Mouse (Mus musculus) embryonic facial prominence, embryonic 10.5 days (tissue): ENCODE data around the gene Rnase10. TPM values are rescaled to one million over a fixed set of nuclear protein-coding genes. Genes with fewer than 3 reads are reported as not detected.
"Not testable (repeated sequence)": the region's sequence is repeated elsewhere in the genome, so short reads cannot be mapped to it uniquely, and the experiment has no call there.

ENCODE experiments used
- DNase-seq: peaks from one replicate; pipeline ENCODE4 v3.0.0-alpha.2; 2017; ENCODE audit warnings: low spot score
- H3K27ac ChIP-seq: fragments of 300-500 bp; sonication (generic); replicated peaks from 2 replicates; pipeline ENCODE4 v1.5.1; 2016; ENCODE audit warnings: mild to moderate bottlenecking
- H3K27me3 ChIP-seq: fragments of 300-500 bp; sonication (generic); replicated peaks from 2 replicates; pipeline ENCODE4 v1.6.1; 2016; ENCODE audit warnings: low read depth, mild to moderate bottlenecking; ENCODE audit not compliant: poor library complexity, severe bottlenecking
- H3K36me3 ChIP-seq: fragments of 300-500 bp; sonication (generic); replicated peaks from 2 replicates; pipeline ENCODE4 v1.6.1; 2016; ENCODE audit warnings: mild to moderate bottlenecking, moderate library complexity
- H3K4me1 ChIP-seq: fragments of 300-500 bp; sonication (generic); 2 replicates; pipeline ENCODE4 v1.6.1; 2016
- H3K4me3 ChIP-seq: fragments of 300-500 bp; sonication (generic); 2 replicates; pipeline ENCODE4 v1.5.1; 2016; ENCODE audit warnings: mild to moderate bottlenecking, moderate library complexity
- H3K9me3 ChIP-seq: fragments of 300-500 bp; sonication (generic); 2 replicates; pipeline ENCODE4 v1.6.1; 2016; ENCODE audit warnings: mild to moderate bottlenecking
- WGBS: fragments of 180-500 bp; shearing (Covaris S2); methylation state at CpG from one replicate; pipeline ENCODE4 v1.1.7; 2016; 5-methylcytosine and 5-hydroxymethylcytosine counted together
- polyA plus RNA-seq: library from polyadenylated mRNA; unstranded; fragments of >200 nt; fragmentation: Nextera tagmentation; extraction: Ambion mirVana; gene quantifications from 2 replicates; pipeline ENCODE4 v1.2.1, GENCODE M21; 2016

The Rnase10 gene
- polyA plus RNA-seq, 1 experiment from 2014 or later: not detected

DNA sequence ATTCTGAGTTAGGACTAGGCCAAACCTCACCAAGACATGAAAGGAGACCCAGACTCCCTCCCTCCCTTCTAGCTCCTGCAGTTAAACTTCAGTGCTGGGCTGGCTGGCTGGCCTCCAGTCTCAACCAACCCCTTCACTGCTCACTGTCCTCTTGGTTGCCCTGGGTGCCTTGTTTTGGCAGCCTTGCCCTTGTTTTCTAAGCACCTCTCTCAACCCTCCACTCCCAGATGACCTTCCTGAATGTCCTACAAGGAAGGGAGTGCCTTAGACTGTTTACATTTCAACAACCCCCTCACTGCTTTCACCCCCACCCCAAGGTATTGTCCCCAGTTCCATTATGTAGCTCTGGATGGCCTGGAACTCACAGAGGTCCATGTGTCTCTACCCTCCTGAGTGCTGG is 27.9 kb upstream of the Rnase10 start:
- H3K4me3 ChIP-seq: no peak overlapping the region
- peaks cover 10% of the 10 kb centered on the region for H3K4me1 ChIP-seq
- H3K27me3 ChIP-seq: 0 out of 2 replicates have a peak, but pooled peaks cover 3% of the 10 kb centered on the region
- no peaks in the 10 kb centered on the region for H3K9me3 ChIP-seq
- no peaks in the 10 kb centered on the region for H3K36me3 ChIP-seq
- no peak overlapping the region for H3K27ac ChIP-seq
- no peak for DNase-seq

DNA sequence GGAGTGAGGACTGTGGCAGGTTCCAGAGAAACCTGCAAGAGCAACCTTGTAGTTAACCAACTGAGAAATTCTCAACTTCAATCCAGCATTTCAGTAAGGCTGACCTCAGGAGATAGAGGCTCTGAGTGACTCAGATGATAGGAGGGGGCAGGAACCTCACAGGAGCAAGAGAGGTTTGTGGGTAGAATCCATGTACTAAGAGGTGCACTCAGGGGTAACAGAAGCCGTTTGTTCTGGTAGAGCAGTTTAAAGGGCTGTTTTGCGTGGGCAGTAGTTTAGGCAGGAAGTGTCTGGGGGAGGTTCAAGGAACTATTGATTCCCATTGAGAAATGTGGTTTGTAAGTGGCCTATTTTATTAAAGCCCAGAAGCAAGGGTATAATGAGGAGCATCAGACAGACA is 26.3 kb upstream of the Rnase10 start:
- Histone ChIP-seq H3K4me3 (no peak overlapping the region), H3K27me3 (no peaks in the 10 kb centered on the region), H3K27ac (no peak overlapping the region), H3K9me3 (no peaks in the 10 kb centered on the region), H3K4me1 (peaks cover 9% of the 10 kb centered on the region), H3K36me3 (no peaks in the 10 kb centered on the region)
- no peak for DNase-seq
- 36% methylated on average over 2 of the region's 2 CpGs for WGBS

- H3K36me3 ChIP-seq: no peaks in the 10 kb centered on the region
- 83% methylated on average over 5 of the region's 5 CpGs for WGBS
- no peak overlapping the region for H3K27ac ChIP-seq
- no peaks in the 10 kb centered on the region for H3K27me3 ChIP-seq
- no peak overlapping the region for H3K4me3 ChIP-seq
- no peaks in the 10 kb centered on the region for H3K9me3 ChIP-seq
- no peak for DNase-seq
- peaks cover 2% of the 10 kb centered on the region for H3K4me1 ChIP-seq
These were observed 25.7 kb upstream of the Rnase10 start for GRCm38 (mm10) chr14:50981837-50982236.

DNA sequence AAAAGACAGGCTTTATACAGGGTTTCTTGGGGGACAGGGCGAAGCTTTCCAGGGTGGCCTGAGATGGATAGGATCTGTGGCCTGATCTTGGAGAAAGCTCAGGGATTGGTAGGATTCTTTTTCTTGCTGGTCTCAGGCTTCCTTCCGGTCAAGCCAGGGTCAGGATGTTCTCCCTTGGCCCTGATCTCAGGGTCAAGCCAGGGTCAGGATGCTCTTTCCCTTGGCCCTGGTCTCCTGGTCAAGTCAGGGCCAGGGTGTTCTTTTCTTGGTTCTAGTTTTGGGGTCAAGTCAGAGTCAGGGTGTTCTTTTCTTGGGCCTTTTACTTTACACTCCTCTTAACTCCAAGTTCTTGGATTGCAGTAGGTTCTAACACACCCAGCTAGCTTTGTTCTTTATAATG is 19.9 kb upstream of the Rnase10 start:
- Histone ChIP-seq H3K27ac (no peak overlapping the region), H3K27me3 (no peaks in the 10 kb centered on the region)
- no peak for DNase-seq

GRCm38 (mm10) chr14:50991037-50991436 is 16.5 kb upstream of the Rnase10 start:
- no peak for DNase-seq
- 90% methylated on average over 3 of the region's 3 CpGs for WGBS
- Histone ChIP-seq H3K4me1 (no peaks in the 10 kb centered on the region), H3K9me3 (no peaks in the 10 kb centered on the region), H3K27ac (no peak overlapping the region), H3K4me3 (no peak overlapping the region), H3K36me3 (no peaks in the 10 kb centered on the region), H3K27me3 (no peaks in the 10 kb centered on the region)

More for the DNA sequence above, 19.9 kb upstream of the Rnase10 start:
- no peaks in the 10 kb centered on the region for H3K36me3 ChIP-seq
- H3K9me3 ChIP-seq: no peaks in the 10 kb centered on the region
- H3K4me1 ChIP-seq: no peaks in the 10 kb centered on the region
- no peak overlapping the region for H3K4me3 ChIP-seq
- 83% methylated on average over 2 of the region's 2 CpGs for WGBS

DNA sequence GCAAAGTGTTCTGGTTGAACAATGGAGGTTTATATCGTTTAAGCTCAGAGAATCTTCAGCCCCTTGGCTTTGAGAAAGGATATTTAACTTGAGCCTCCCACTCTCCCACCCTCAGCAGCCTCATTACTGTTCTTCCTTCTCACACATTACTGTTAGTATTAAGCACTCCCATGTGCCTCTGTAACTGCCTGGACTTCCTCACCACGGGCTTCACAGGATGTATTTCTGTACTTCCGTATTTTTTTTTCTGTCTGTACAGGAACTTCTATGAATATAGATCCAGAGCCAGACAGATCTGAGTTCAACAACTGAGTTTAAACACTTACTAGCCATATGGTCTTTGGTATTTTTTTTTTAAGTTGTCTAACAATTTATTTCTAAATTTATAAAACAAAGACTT is 10.5 kb upstream of the Rnase10 start:
- H3K9me3 ChIP-seq: no peaks in the 10 kb centered on the region
- WGBS: 79% methylated on average over 3 of the region's 3 CpGs
- no peaks in the 10 kb centered on the region; the same call in 1 of the 2 replicates for H3K4me1 ChIP-seq
- H3K36me3 ChIP-seq: no peaks in the 10 kb centered on the region
- H3K4me3 ChIP-seq: no peak overlapping the region
- no peak overlapping the region for H3K27ac ChIP-seq
- no peak for DNase-seq
- H3K27me3 ChIP-seq: no peaks in the 10 kb centered on the region

DNA sequence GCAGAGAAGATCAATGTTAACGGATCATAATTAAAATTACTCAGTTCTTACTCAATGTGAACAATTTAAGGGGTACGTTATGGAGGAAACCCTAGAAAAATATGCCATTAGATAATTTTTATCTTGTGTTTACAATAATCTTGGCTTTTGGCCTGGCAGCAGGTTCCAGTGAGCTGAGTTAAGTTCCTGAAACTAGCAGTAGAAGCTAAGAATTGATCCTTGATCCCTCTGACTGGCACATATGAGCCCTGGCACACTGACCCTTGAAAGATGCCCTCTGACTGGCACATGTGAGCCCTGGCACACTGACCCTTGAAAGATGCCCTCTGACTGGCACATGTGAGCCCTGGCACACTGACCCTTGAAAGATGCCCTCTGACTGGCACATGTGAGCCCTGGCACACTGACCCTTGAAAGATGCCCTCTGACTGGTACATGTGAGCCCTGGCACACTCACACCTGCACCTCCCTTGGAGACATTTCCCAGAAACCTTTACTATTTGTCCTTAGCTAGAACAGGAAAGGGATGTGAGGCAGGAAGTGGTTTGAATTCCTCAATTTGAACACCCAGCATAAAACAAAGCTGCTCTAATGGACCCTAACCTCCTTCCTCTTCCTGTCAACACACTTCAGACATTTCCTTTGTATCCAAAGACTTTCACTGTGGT is 9.4 kb upstream of the Rnase10 start:
- DNase-seq: no peak
- H3K9me3 ChIP-seq: no peaks in the 10 kb centered on the region
- WGBS: 91% methylated on average over 2 of the region's 2 CpGs
- H3K27ac ChIP-seq: no peak overlapping the region
- no peaks in the 10 kb centered on the region for H3K27me3 ChIP-seq
- no peak overlapping the region for H3K4me3 ChIP-seq
- no peaks in the 10 kb centered on the region for H3K36me3 ChIP-seq
- no peaks in the 10 kb centered on the region; the same call in 1 of the 2 replicates for H3K4me1 ChIP-seq

DNA sequence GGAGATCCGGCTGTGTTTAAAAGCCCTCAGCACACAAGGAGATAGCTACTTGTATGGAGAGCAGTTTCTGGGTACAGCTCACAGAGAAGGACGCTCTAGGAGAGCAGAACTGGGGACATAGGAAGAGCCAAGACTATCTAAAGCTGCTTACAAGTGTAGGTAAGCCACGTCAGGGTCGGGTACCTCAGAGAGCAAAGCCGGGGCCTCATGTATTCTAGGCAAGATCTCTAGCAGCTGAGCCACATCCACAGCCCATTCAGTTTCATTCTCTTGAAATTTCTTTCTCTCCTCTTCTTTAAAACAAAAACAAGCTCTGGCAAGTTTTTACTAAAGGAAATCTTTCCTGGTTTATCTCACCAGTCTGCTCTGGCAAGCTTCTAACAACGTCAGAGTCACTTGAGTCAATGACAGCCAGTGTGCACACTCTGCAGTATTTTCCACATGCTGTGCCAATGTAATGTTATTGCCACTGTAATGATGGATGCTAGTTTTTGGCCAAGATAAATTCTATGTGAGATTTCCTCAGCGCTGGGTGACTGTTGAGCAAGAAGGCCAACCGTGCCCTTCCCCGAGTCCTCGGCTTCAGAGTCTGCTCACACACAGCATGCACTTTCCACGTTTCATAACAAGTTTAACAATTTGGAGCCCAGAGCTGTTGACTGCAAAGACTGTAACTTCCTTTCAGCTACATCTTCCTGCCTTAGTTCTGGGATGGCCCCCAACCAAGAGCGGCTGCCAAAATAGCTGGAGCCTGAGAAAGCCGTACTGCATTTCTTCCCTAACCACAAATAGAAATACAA is 563 bp downstream of the Rnase10 start:
- DNase-seq: no peak
- Histone ChIP-seq H3K27me3 (no peaks in the 10 kb centered on the region), H3K4me3 (no peak overlapping the region), H3K4me1 (0 out of 2 replicates have a peak, but pooled peaks cover 8% of the 10 kb centered on the region), H3K9me3 (no peaks in the 10 kb centered on the region), H3K27ac (no peak overlapping the region), H3K36me3 (no peaks in the 10 kb centered on the region)
- 86% methylated on average over 13 of the region's 13 CpGs for WGBS

GRCm38 (mm10) chr14:51008781-51009180 is 1.2 kb downstream of the Rnase10 start:
- H3K27me3 ChIP-seq: no peaks in the 10 kb centered on the region
- H3K9me3 ChIP-seq: no peaks in the 10 kb centered on the region
- H3K4me1 ChIP-seq: 0 out of 2 replicates have a peak, but pooled peaks cover 8% of the 10 kb centered on the region
- DNase-seq: no peak
- H3K4me3 ChIP-seq: no peak overlapping the region
- 82% methylated on average over 4 of the region's 4 CpGs for WGBS
- H3K36me3 ChIP-seq: no peaks in the 10 kb centered on the region
- no peak overlapping the region for H3K27ac ChIP-seq

GRCm38 (mm10) chr14:51009572-51009971 is 2.0 kb downstream of the Rnase10 start:
- H3K27me3 ChIP-seq: no peaks in the 10 kb centered on the region
- 0 out of 2 replicates have a peak, but pooled peaks cover 8% of the 10 kb centered on the region for H3K4me1 ChIP-seq
- no peak overlapping the region for H3K27ac ChIP-seq
- DNase-seq: no peak
- no peaks in the 10 kb centered on the region for H3K9me3 ChIP-seq
- no peak overlapping the region for H3K4me3 ChIP-seq
- H3K36me3 ChIP-seq: no peaks in the 10 kb centered on the region
- WGBS: 86% methylated on average over 6 of the region's 6 CpGs

GRCm38 (mm10) chr14:51014724-51015123 is 7.2 kb downstream of the Rnase10 start:
- not testable (repeated sequence) for H3K4me1 ChIP-seq, H3K27ac ChIP-seq, H3K9me3 ChIP-seq, H3K4me3 ChIP-seq, DNase-seq, H3K27me3 ChIP-seq, H3K36me3 ChIP-seq
- WGBS: 87% methylated on average over 3 of the region's 3 CpGs

GRCm38 (mm10) chr14:51015780-51016179 is 8.2 kb downstream of the Rnase10 start:
- no peak overlapping the region for H3K27ac ChIP-seq
- H3K4me3 ChIP-seq: no peak overlapping the region
- H3K9me3 ChIP-seq: no peaks in the 10 kb centered on the region
- no peak for DNase-seq
- no peaks in the 10 kb centered on the region for H3K27me3 ChIP-seq
- H3K4me1 ChIP-seq: no peaks in the 10 kb centered on the region
- H3K36me3 ChIP-seq: no peaks in the 10 kb centered on the region

GRCm38 (mm10) chr14:51017256-51017655 is 9.7 kb downstream of the Rnase10 start:
- H3K36me3 ChIP-seq: no peaks in the 10 kb centered on the region
- no peaks in the 10 kb centered on the region for H3K27me3 ChIP-seq
- no peaks in the 10 kb centered on the region for H3K9me3 ChIP-seq
- whole genome bisulfite sequencing: 62% methylated on average over 3 of the region's 3 CpGs
- no peak overlapping the region for H3K4me3 ChIP-seq
- no peak for DNase-seq
- no peaks in the 10 kb centered on the region for H3K4me1 ChIP-seq
- no peak overlapping the region for H3K27ac ChIP-seq
